In the genomic region with DNA sequence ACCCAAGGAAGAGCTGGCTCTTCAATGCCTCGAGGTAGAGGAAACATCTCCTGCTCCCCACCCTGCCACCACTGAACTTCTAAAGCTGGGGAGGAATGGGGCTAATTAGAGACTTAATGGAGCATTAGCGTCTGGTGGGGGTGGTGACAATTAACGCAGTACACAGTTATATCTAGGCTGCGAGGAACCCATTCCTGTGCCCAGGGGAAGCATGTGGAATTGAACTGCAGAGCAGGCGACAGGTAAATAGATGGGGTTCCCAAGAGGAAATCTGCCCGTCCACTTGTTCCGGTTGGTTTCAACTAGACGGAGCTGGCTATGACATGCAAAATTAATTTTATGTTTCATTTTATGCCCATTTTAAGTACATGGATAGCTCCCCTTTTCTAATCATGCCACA, we compare ENCODE assay signal across 21 mouse cellular contexts.
A peak's percentile ranks its signal among the peaks of the same experiment; 100 is the strongest.
DNase-seq lines count a peak whose midpoint lies in the region; ATAC-seq lines count a peak whose summit lies in the region.
"Had no signal": no experiment of that assay in that cellular context is flagged by ENCODE, and none has a peak within 500 bp of the region (broad histone marks: within the 10 kb centered on the region; RNA-seq: fewer than 3 reads in every experiment).

No protein-coding gene starts in this region.

- DNase-seq in cerebellum, adult 9-10 months = peak; percentile 9
- DNase-seq in cerebellum, postnatal 36 days = no peak
- no peak for DNase-seq in kidney, postnatal 36 days
- DNase-seq in neural tube, embryonic 10.5 days (ENCODE audit: extremely low spot score, low spot score) = no peak
- DNase-seq: adrenal gland, adult 2 months; adrenal gland, adult 8-10 months; adrenal gland, postnatal 10 days; adrenal gland, postnatal 14 days; adrenal gland, postnatal 25 days; adrenal gland, postnatal 36 days; B cell, adult 2 months; cerebellum, adult 11 months; cerebellum, adult 11-12 months had no signal

- no peaks in the 10 kb centered on the region for H3K9me3 ChIP-seq in kidney, embryonic 16.5 days (ENCODE audit: low read length)
- no peaks in the 10 kb centered on the region for H3K9me3 ChIP-seq in neural tube, embryonic 13.5 days
- no peaks in the 10 kb centered on the region for H3K9me3 ChIP-seq in neural tube, embryonic 14.5 days (ENCODE audit: control insufficient read depth, low read length)
- H3K9me3 ChIP-seq in neural tube, embryonic 15.5 days (replicated peaks) = no peaks in the 10 kb centered on the region

- no peaks in the 10 kb centered on the region for H3K36me3 ChIP-seq in kidney, embryonic 16.5 days (ENCODE audit: insufficient read depth, low read length)
- no peaks in the 10 kb centered on the region for H3K36me3 ChIP-seq in neural tube, embryonic 13.5 days
- H3K36me3 ChIP-seq in neural tube, embryonic 14.5 days (ENCODE audit: control insufficient read depth, insufficient read depth, low read length) = no peaks in the 10 kb centered on the region
- no peaks in the 10 kb centered on the region for H3K36me3 ChIP-seq in neural tube, embryonic 15.5 days
- H3K36me3 ChIP-seq: G1E had no signal

- H3K27ac ChIP-seq in kidney, embryonic 16.5 days (ENCODE audit: low read length) = no peak overlapping the region; the same call in 1 of the 2 replicates
- no peak overlapping the region for H3K27ac ChIP-seq in neural tube, embryonic 13.5 days (replicated peaks)
- no peak overlapping the region for H3K27ac ChIP-seq in neural tube, embryonic 14.5 days (ENCODE audit: low read depth, low read length)
- H3K27ac ChIP-seq in neural tube, embryonic 15.5 days (replicated peaks) = no peak overlapping the region

- no peak overlapping the region for H3K4me3 ChIP-seq in kidney, embryonic 16.5 days (ENCODE audit: low read length)
- no peak overlapping the region for H3K4me3 ChIP-seq in neural tube, embryonic 13.5 days
- H3K4me3 ChIP-seq in neural tube, embryonic 14.5 days (ENCODE audit: low read depth, low read length) = no peak overlapping the region
- no peak overlapping the region for H3K4me3 ChIP-seq in neural tube, embryonic 15.5 days (replicated peaks)

- no peaks in the 10 kb centered on the region for H3K27me3 ChIP-seq in kidney, embryonic 16.5 days (ENCODE audit: insufficient read depth, low read length)
- H3K27me3 ChIP-seq in neural tube, embryonic 13.5 days = no peaks in the 10 kb centered on the region
- no peaks in the 10 kb centered on the region for H3K27me3 ChIP-seq in neural tube, embryonic 14.5 days (ENCODE audit: control insufficient read depth, insufficient read depth, low read length)
- H3K27me3 ChIP-seq in neural tube, embryonic 15.5 days (replicated peaks) = no peaks in the 10 kb centered on the region
- H3K27me3 ChIP-seq: Patski had no signal

- WGBS in kidney, embryonic 16.5 days = 43% methylated on average over 8 of the region's 8 CpGs
- WGBS in neural tube, embryonic 13.5 days = 50% methylated on average over 8 of the region's 8 CpGs
- 46% methylated on average over 8 of the region's 8 CpGs for WGBS in neural tube, embryonic 14.5 days
- 30% methylated on average over 8 of the region's 8 CpGs for WGBS in neural tube, embryonic 15.5 days

- ATAC-seq in kidney, embryonic 16.5 days (ENCODE audit: low FRiP score, low TSS enrichment) = peak; percentile 51; the same call in 1 of the 2 replicates
- peak; percentile 78 for ATAC-seq in neural tube, embryonic 13.5 days (ENCODE audit: low read depth)
- peak; percentile 49; the same call in 1 of the 2 replicates for ATAC-seq in neural tube, embryonic 14.5 days (ENCODE audit: low read depth)
- ATAC-seq in neural tube, embryonic 15.5 days (ENCODE audit: low FRiP score) = no peak; the same call in 1 of the 2 replicates
- ATAC-seq: activated CD4-positive, CD25-positive, alpha-beta regulatory T cell, adult 4 months; CD4-positive, CD25-positive, alpha-beta regulatory T cell, adult 4 months had no signal

- no peak overlapping the region for H3K4me2 ChIP-seq in kidney, embryonic 16.5 days (replicated peaks; ENCODE audit: low read depth, low read length)
- H3K4me2 ChIP-seq in neural tube, embryonic 13.5 days = no peak overlapping the region
- no peak overlapping the region for H3K4me2 ChIP-seq in neural tube, embryonic 14.5 days (ENCODE audit: low read depth, low read length)
- no peak overlapping the region for H3K4me2 ChIP-seq in neural tube, embryonic 15.5 days

- H3K9ac ChIP-seq in kidney, embryonic 16.5 days (replicated peaks; ENCODE audit: low read length) = no peak overlapping the region
- H3K9ac ChIP-seq in neural tube, embryonic 13.5 days = no peak overlapping the region
- H3K9ac ChIP-seq in neural tube, embryonic 14.5 days (replicated peaks; ENCODE audit: low read depth, low read length) = no peak overlapping the region
- H3K9ac ChIP-seq in neural tube, embryonic 15.5 days (replicated peaks) = no peak overlapping the region

- 0 out of 2 replicates have a peak, but pooled peaks cover 12% of the 10 kb centered on the region for H3K4me1 ChIP-seq in kidney, embryonic 16.5 days (ENCODE audit: insufficient read depth, low read length)
- H3K4me1 ChIP-seq in neural tube, embryonic 13.5 days (replicated peaks) = peaks cover 32% of the 10 kb centered on the region
- peaks cover 5% of the 10 kb centered on the region; the same call in 1 of the 2 replicates for H3K4me1 ChIP-seq in neural tube, embryonic 14.5 days (ENCODE audit: control insufficient read depth, insufficient read depth, low read length)
- peaks cover 22% of the 10 kb centered on the region for H3K4me1 ChIP-seq in neural tube, embryonic 15.5 days
